Mouse (Mus musculus) liver, embryonic 14.5 days (tissue): ENCODE measurements around the gene Togaram1. TPM values are rescaled to one million over a fixed set of nuclear protein-coding genes. Genes with fewer than 3 reads are reported as not detected.
A peak's percentile ranks its signal among the peaks of the same experiment; 100 is the strongest.

ENCODE experiments used
- ATAC-seq: fragments of 200-750 bp; cut with Nextera tagmentation; 2 replicates; pipeline ENCODE4 v1.8.0; 2017; ENCODE audit warnings: moderate number of reproducible peaks, mild to moderate bottlenecking, moderate library complexity; ENCODE audit not compliant: insufficient read depth
- DNase-seq, 3 experiments: peaks; one replicate each; pipeline ENCODE4 v3.0.0-alpha.2; 2012 to 2013; ENCODE audit warnings: low read depth in 3 of 3, low spot score in 3 of 3
- H3K27ac ChIP-seq: fragments of 300-500 bp; sonication (generic); 2 replicates; pipeline ENCODE4 v1.5.1; 2014; ENCODE audit warnings: moderate library complexity, mild to moderate bottlenecking, control low read depth, inconsistent platforms
- H3K27me3 ChIP-seq: fragments of 300-500 bp; sonication (generic); 2 replicates; pipeline ENCODE4 v1.6.1; 2014; ENCODE audit warnings: mild to moderate bottlenecking, low read length, moderate library complexity; ENCODE audit not compliant: control insufficient read depth, insufficient read depth
- H3K36me3 ChIP-seq: fragments of 300-500 bp; sonication (generic); replicated peaks from 2 replicates; pipeline ENCODE4 v1.6.1; 2014; ENCODE audit warnings: low read depth; ENCODE audit not compliant: control insufficient read depth, insufficient read depth
- H3K4me1 ChIP-seq, 2 experiments: fragments of 200-500 bp in 1 of 2; fragments of 300-500 bp in 1 of 2; sonication (generic) in 1 of 2; replicated peaks; 2 replicates each; pipeline ENCODE4 v1.6.1; 2012 to 2014; ENCODE audit warnings: antibody characterized with exemption in 1 of 2, inconsistent platforms in 1 of 2, low read length in 1 of 2; ENCODE audit not compliant: control insufficient read depth in 2 of 2, insufficient read depth in 2 of 2
- H3K4me2 ChIP-seq: fragments of 300-500 bp; sonication (generic); 2 replicates; pipeline ENCODE4 v1.6.1; 2014; ENCODE audit warnings: low read depth, mild to moderate bottlenecking, control low read depth, moderate library complexity
- H3K4me3 ChIP-seq, 2 experiments: fragments of 200-500 bp in 1 of 2; fragments of 300-500 bp in 1 of 2; sonication (generic) in 1 of 2; 2 replicates each; pipeline ENCODE4 v1.5.1; 2012 to 2014; ENCODE audit warnings: low read depth in 2 of 2, low read length in 2 of 2, mild to moderate bottlenecking in 2 of 2, control low read depth in 1 of 2, inconsistent platforms in 1 of 2, moderate library complexity in 1 of 2; ENCODE audit not compliant: insufficient read depth in 1 of 2
- H3K9ac ChIP-seq: fragments of 300-500 bp; sonication (generic); replicated peaks from 2 replicates; pipeline ENCODE4 v1.6.1; 2014; ENCODE audit warnings: mild to moderate bottlenecking, control low read depth, moderate library complexity
- H3K9me3 ChIP-seq: fragments of 300-500 bp; sonication (generic); 2 replicates; pipeline ENCODE4 v1.6.1; 2016; ENCODE audit warnings: low read length, mixed read lengths; ENCODE audit not compliant: control insufficient read depth
- CTCF ChIP-seq: IDR thresholded peaks from 2 replicates; pipeline ENCODE4 v1.5.1; 2016; ENCODE audit warnings: antibody characterized with exemption, low read depth, control low read depth
- EP300 ChIP-seq: IDR thresholded peaks from 2 replicates; pipeline ENCODE4 v1.6.1; 2016; ENCODE audit warnings: antibody characterized with exemption, low read depth
- WGBS: fragments of 180-500 bp; shearing (Covaris S2); extraction: QIAGEN DNeasy Blood & Tissue Kit; methylation state at CpG from one replicate; pipeline ENCODE4 v1.1.7; 2014; ENCODE audit not compliant: insufficient replicate concordance; 5-methylcytosine and 5-hydroxymethylcytosine counted together
- polyA plus RNA-seq, 2 experiments: library from polyadenylated mRNA; depleted of rRNA in 1 of 2; stranded (reverse) in 1 of 2; unstranded in 1 of 2; fragments of >200 nt; fragmentation: Nextera tagmentation in 1 of 2; extraction: Ambion mirVana in 1 of 2; gene quantifications; 2 replicates each; pipeline versions ENCODE4 v1.2.1 to v1.2.3; 2012 to 2014

Gene Togaram1
- polyA plus RNA-seq, 2 experiments = 3.9 to 6.4 TPM

DNA sequence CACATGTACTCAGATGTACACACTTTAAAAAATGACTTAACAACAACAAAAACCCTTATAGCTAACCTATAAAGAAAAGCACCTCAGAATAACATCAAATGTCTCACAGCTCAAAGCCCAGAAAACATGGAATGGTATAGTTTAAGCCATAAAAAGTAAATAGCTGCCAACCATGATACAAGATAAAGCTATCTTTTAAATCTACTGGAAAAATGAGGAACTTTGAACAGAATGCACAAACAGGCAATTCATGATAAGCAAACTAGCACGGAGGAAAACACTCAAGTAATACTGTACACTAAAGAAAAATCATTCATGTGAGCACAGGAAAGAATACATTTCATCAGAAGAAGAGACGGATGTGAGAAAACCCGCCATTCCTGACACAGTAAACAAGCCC, 42.1 kb downstream of the Togaram1 start:
- no peak overlapping the region for H3K9ac ChIP-seq
- H3K27ac ChIP-seq = no peak overlapping the region
- H3K4me2 ChIP-seq = no peak overlapping the region
- DNase-seq (no peak), ATAC-seq (no peak)
- no peaks in the 10 kb centered on the region for H3K27me3 ChIP-seq
- WGBS = 76% methylated on average over 3 of the region's 3 CpGs
- peaks cover 9% of the 10 kb centered on the region for H3K36me3 ChIP-seq
- H3K4me1 ChIP-seq = no peaks in the 10 kb centered on the region
- TF ChIP-seq CTCF (no peak), EP300 (no peak)
- no peak overlapping the region for H3K4me3 ChIP-seq
- no peaks in the 10 kb centered on the region for H3K9me3 ChIP-seq

DNA sequence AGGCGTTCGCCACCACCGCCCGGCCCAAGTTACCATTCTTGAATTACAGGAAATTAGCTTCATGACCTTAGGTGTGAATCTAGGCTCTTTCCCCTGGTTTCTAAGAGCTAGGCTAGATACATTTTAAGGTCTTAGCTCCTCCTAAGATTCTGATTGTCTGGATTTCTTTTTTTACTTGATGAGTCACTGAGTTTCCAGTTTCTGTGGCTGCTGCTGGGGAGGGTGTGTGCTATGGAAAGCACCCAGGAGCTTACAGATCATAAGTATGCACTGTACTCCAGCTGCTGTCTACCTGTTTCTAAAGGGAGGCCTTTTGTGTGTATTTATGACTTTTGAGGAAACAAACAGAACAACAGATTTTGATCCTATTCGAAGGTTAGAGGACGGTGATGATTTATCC, 57.2 kb downstream of the Togaram1 start:
- WGBS = 91% methylated on average over 6 of the region's 6 CpGs
- Histone ChIP-seq H3K36me3 (no peaks in the 10 kb centered on the region; the same call in 1 of the 2 replicates), H3K27ac (no peak overlapping the region), H3K4me3 (no peak overlapping the region), H3K4me1 (no peaks in the 10 kb centered on the region), H3K27me3 (no peaks in the 10 kb centered on the region), H3K4me2 (no peak overlapping the region), H3K9ac (no peak overlapping the region), H3K9me3 (no peaks in the 10 kb centered on the region)
- DNase-seq (no peak), ATAC-seq (no peak)
- TF ChIP-seq CTCF (no peak), EP300 (no peak)

- no peaks in the 10 kb centered on the region; the same call in 1 of the 2 replicates for H3K36me3 ChIP-seq
- no peak overlapping the region for H3K27ac ChIP-seq
- peak overlapping the region; percentile 85 for H3K4me2 ChIP-seq
- no peaks in the 10 kb centered on the region for H3K27me3 ChIP-seq
- peak overlapping the region; percentile 97 for H3K9ac ChIP-seq
- DNase-seq (no peak), ATAC-seq (0 out of 2 replicates have a peak, but pooled peaks have one; percentile 1)
- H3K4me3 ChIP-seq = peak overlapping the region; percentile 23 to 99; a peak in 3 of 4 replicates
- WGBS = 44% methylated on average over 8 of the region's 8 CpGs
- TF ChIP-seq EP300 = no peak
- TF ChIP-seq CTCF = no peak
- H3K4me1 ChIP-seq = peaks cover 8 to 16% of the 10 kb centered on the region in 2 experiments
- H3K9me3 ChIP-seq = no peaks in the 10 kb centered on the region
These were observed 70.2 kb downstream of the Togaram1 start for GRCm38 (mm10) chr12:65035839-65036189.

GRCm38 (mm10) chr12:65036190-65036870, 70.7 kb downstream of the Togaram1 start, which contains the start of gene Prpf39:
Prpf39 (plus strand) TSS chr12:65036333.
- Histone ChIP-seq H3K9me3 (no peaks in the 10 kb centered on the region), H3K36me3 (no peaks in the 10 kb centered on the region; the same call in 1 of the 2 replicates), H3K9ac (peak within 1 kb of the TSS; percentile 97), H3K4me1 (peaks cover 8 to 16% of the 10 kb centered on the region in 2 experiments), H3K4me2 (peak within 1 kb of the TSS; percentile 85), H3K27ac (peak within 1 kb of the TSS; percentile 84), H3K4me3 (peak within 1 kb of the TSS; percentile 85 to 99), H3K27me3 (no peaks in the 10 kb centered on the region)
- peak; percentile 75 to 81 (median 79) for DNase-seq
- WGBS = under 1% methylated on average over 65 of the region's 65 CpGs
- ATAC-seq = peak; percentile 93
- no peak for TF ChIP-seq EP300

GRCm38 (mm10) chr12:65036892-65037545, 71.4 kb downstream of the Togaram1 start:
- Histone ChIP-seq H3K4me2 (peak overlapping the region; percentile 85), H3K9me3 (no peaks in the 10 kb centered on the region), H3K27me3 (no peaks in the 10 kb centered on the region), H3K36me3 (no peaks in the 10 kb centered on the region; the same call in 1 of the 2 replicates), H3K27ac (peak overlapping the region; percentile 84; the same call in 1 of the 2 replicates), H3K4me1 (peaks cover 8 to 16% of the 10 kb centered on the region in 2 experiments), H3K9ac (peak overlapping the region; percentile 97), H3K4me3 (peak overlapping the region; percentile 85 to 99)
- ATAC-seq (peak; percentile 7; the same call in 1 of the 2 replicates), DNase-seq (peak in 2 of 3 experiments; percentile 9 to 20)
- TF ChIP-seq CTCF = no peak
- TF ChIP-seq EP300 = no peak
- 10% methylated on average over 18 of the region's 18 CpGs for WGBS
